Mouse (Mus musculus) forebrain, embryonic 10.5 days (tissue): ENCODE results near the gene Sepsecs. TPM values are rescaled to one million over a fixed set of nuclear protein-coding genes. Genes with fewer than 3 reads are reported as not detected.

ENCODE experiments used
- DNase-seq: peaks from one replicate; pipeline ENCODE4 v3.0.0-alpha.2; 2017; ENCODE audit warnings: low spot score; ENCODE audit errors: extremely low spot score
- H3K27ac ChIP-seq: fragments of 300-500 bp; sonication (generic); 2 replicates; pipeline ENCODE4 v1.5.1; 2016; ENCODE audit warnings: mild to moderate bottlenecking
- H3K27me3 ChIP-seq: fragments of 300-500 bp; sonication (generic); 2 replicates; pipeline ENCODE4 v1.6.1; 2016; ENCODE audit warnings: mild to moderate bottlenecking; ENCODE audit not compliant: poor library complexity, severe bottlenecking
- H3K36me3 ChIP-seq: fragments of 300-500 bp; sonication (generic); replicated peaks from 2 replicates; pipeline ENCODE4 v1.6.1; 2016; ENCODE audit warnings: mild to moderate bottlenecking, moderate library complexity
- H3K4me1 ChIP-seq: fragments of 300-500 bp; sonication (generic); 2 replicates; pipeline ENCODE4 v1.6.1; 2016
- H3K4me3 ChIP-seq: fragments of 300-500 bp; sonication (generic); 2 replicates; pipeline ENCODE4 v1.5.1; 2016; ENCODE audit warnings: mild to moderate bottlenecking, moderate library complexity
- H3K9me3 ChIP-seq: fragments of 300-500 bp; sonication (generic); 2 replicates; pipeline ENCODE4 v1.6.1; 2016; ENCODE audit warnings: mild to moderate bottlenecking, moderate library complexity
- whole genome bisulfite sequencing: fragments of 180-500 bp; shearing (Covaris S2); methylation state at CpG from one replicate; pipeline ENCODE4 v1.1.7; 2016; 5-methylcytosine and 5-hydroxymethylcytosine counted together
- polyA plus RNA-seq: library from polyadenylated mRNA; unstranded; fragments of >200 nt; fragmentation: Nextera tagmentation; extraction: Ambion mirVana; gene quantifications from 2 replicates; pipeline ENCODE4 v1.2.1, GENCODE M21; 2016

Gene Sepsecs
- polyA plus RNA-seq, 1 experiment from 2014 or later, result 8.7 TPM

DNA sequence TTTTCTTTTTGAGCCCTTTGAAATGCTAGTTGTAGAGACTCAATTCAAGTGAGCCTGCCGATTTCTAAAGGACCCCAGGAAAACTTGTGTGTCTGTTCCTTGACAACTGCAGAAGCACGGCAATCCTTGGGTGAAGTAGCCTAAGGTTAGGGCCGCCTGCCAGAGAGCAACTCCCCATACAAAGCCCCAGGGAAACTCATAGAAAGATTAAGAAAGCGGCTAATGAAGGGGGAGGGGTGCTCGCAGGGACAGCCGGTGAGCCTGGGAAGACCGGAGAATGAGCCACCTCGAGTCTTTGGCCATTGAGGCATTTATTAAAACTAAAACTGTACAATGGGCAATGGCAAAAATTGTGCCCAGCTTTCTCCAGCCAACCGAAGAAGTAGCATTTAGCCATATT is 3.8 kb upstream of the Sepsecs start:
- 0 out of 2 replicates have a peak overlapping the region, but pooled peaks have one; percentile 15 for H3K27ac ChIP-seq

DNA sequence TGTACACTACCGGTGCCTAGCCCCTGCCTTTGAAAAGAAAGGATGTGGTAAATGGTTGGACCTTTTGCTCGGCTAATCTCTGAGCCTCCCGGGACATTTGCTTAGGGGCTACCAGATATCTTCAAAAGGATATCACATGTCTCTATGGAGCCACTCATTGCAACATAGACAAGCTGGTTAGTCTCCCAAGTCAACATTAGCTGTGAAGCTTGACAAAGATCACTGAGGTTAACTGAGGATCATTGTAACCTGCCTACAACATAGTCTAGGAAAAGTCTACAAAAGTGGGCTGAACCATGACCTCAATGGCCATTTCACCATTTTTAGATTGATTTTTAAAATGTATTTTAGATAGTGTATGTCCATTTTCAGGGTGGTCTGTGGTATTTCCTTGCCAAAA is 1.2 kb upstream of the Sepsecs start:
- Histone ChIP-seq H3K27me3 (peaks cover 4% of the 10 kb centered on the region; the same call in 1 of the 2 replicates), H3K27ac (no peak overlapping the region), H3K36me3 (0 out of 2 replicates have a peak, but pooled peaks cover 2% of the 10 kb centered on the region), H3K4me1 (peaks cover 33% of the 10 kb centered on the region), H3K4me3 (no peak overlapping the region), H3K9me3 (no peaks in the 10 kb centered on the region)
- DNase-seq, result no peak
- 56% methylated on average over 3 of the region's 3 CpGs for WGBS

More for the DNA sequence above, 3.8 kb upstream of the Sepsecs start:
- Histone ChIP-seq H3K4me1 (peaks cover 31% of the 10 kb centered on the region), H3K4me3 (no peak overlapping the region), H3K9me3 (no peaks in the 10 kb centered on the region), H3K36me3 (no peaks in the 10 kb centered on the region), H3K27me3 (peaks cover 4% of the 10 kb centered on the region; the same call in 1 of the 2 replicates)
- WGBS, result 20% methylated on average over 9 of the region's 9 CpGs
- DNase-seq, result no peak

DNA sequence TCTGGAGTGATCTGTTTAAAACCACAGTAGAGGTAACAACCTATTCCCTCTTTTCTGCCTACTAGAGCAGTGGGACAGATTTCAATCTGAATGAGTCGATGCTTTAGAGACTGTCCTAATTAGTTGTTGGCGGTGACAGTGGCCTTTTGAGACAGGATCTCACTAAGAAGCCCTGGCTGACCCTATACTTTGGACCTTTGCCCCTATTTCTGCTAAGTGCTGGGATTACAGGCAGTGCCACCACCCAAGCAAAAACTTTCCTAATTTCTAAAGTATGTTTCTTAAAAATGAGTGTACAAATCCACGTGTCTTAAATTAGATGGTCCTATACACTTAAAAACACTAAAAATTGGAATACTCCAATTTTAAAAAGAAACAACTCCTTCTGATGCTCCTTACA is 2.7 kb downstream of the Sepsecs start:
- no peak for DNase-seq
- Histone ChIP-seq H3K4me3 (no peak overlapping the region), H3K9me3 (no peaks in the 10 kb centered on the region), H3K36me3 (peaks cover 28% of the 10 kb centered on the region), H3K27ac (no peak overlapping the region), H3K27me3 (peaks cover 4% of the 10 kb centered on the region; the same call in 1 of the 2 replicates), H3K4me1 (peaks cover 9% of the 10 kb centered on the region)
- WGBS, result 84% methylated on average over 3 of the region's 3 CpGs

DNA sequence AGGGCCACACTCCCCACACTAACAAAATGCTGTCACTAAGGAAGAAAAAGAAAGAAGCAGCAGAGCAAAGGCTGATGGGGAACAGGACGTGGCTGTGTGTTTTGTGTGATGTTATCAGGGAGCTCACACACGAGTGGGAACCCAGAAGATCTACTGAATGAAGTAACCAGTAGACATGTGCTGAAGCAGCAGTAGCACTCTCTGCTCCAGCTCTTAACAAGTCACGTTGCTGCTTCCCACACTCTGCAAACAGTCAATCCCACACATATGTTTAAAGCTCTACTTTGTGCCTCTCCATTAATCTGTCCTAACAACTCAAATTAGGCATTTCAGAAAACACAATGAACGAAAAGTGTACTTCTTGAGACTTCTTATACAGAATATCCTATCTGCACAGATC is 11.6 kb downstream of the Sepsecs start:
- Histone ChIP-seq H3K27me3 (no peaks in the 10 kb centered on the region), H3K9me3 (no peaks in the 10 kb centered on the region), H3K27ac (no peak overlapping the region), H3K4me1 (no peaks in the 10 kb centered on the region), H3K4me3 (no peak overlapping the region), H3K36me3 (peaks cover 51% of the 10 kb centered on the region)
- DNase-seq, result no peak
- WGBS, result 85% methylated on average over 4 of the region's 4 CpGs

GRCm38 (mm10) chr5:52657336-52657735 is 12.2 kb downstream of the Sepsecs start:
- 93% methylated on average over 5 of the region's 5 CpGs for WGBS
- H3K36me3 ChIP-seq, result peaks cover 53% of the 10 kb centered on the region
- DNase-seq, result no peak
- no peaks in the 10 kb centered on the region for H3K27me3 ChIP-seq
- no peaks in the 10 kb centered on the region for H3K9me3 ChIP-seq
- H3K4me1 ChIP-seq, result no peaks in the 10 kb centered on the region
- H3K4me3 ChIP-seq, result no peak overlapping the region
- no peak overlapping the region for H3K27ac ChIP-seq

DNA sequence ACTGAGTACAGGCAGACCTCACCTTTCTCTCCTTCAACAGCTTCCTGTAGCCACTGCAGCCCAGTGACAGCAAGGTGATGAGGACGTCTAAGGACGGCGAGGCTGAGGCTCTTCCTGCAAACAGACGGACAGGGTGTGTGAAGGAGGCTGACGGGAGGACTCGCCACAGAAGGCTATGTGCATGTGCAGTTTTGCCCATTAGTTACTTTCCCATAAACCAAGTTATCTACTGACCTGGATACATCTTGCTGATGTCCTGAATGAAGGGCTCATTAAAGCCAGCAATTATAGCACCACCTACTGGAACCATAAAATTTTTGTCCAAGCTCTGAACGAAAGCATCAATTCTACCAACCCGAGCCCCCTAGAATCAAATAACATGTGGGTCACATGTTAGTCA is 13.5 kb downstream of the Sepsecs start:
- no peak overlapping the region for H3K4me3 ChIP-seq
- H3K4me1 ChIP-seq, result no peaks in the 10 kb centered on the region
- H3K36me3 ChIP-seq, result peaks cover 53% of the 10 kb centered on the region
- DNase-seq, result no peak
- no peaks in the 10 kb centered on the region for H3K27me3 ChIP-seq
- H3K27ac ChIP-seq, result no peak overlapping the region
- 82% methylated on average over 8 of the region's 8 CpGs for WGBS
- H3K9me3 ChIP-seq, result no peaks in the 10 kb centered on the region

GRCm38 (mm10) chr5:52654961-52655360 is 14.5 kb downstream of the Sepsecs start:
- H3K4me1 ChIP-seq, result no peaks in the 10 kb centered on the region
- no peak for DNase-seq
- H3K27ac ChIP-seq, result no peak overlapping the region
- 97% methylated on average over 5 of the region's 5 CpGs for WGBS
- no peaks in the 10 kb centered on the region for H3K9me3 ChIP-seq
- H3K27me3 ChIP-seq, result no peaks in the 10 kb centered on the region
- H3K4me3 ChIP-seq, result no peak overlapping the region
- H3K36me3 ChIP-seq, result peaks cover 46% of the 10 kb centered on the region

GRCm38 (mm10) chr5:52652606-52653005 is 16.9 kb downstream of the Sepsecs start:
- H3K4me1 ChIP-seq, result no peaks in the 10 kb centered on the region
- H3K36me3 ChIP-seq, result peaks cover 38% of the 10 kb centered on the region
- no peaks in the 10 kb centered on the region for H3K27me3 ChIP-seq
- no peaks in the 10 kb centered on the region for H3K9me3 ChIP-seq
- no peak overlapping the region for H3K4me3 ChIP-seq
- DNase-seq, result no peak
- 95% methylated on average over 7 of the region's 7 CpGs for WGBS
- no peak overlapping the region for H3K27ac ChIP-seq

- Histone ChIP-seq H3K27me3 (no peaks in the 10 kb centered on the region), H3K9me3 (no peaks in the 10 kb centered on the region), H3K36me3 (peaks cover 38% of the 10 kb centered on the region), H3K27ac (no peak overlapping the region), H3K4me1 (no peaks in the 10 kb centered on the region), H3K4me3 (no peak overlapping the region)
- no peak for DNase-seq
- WGBS, result 88% methylated on average over 1 of the region's 1 CpGs
Measured at GRCm38 (mm10) chr5:52652086-52652485, 17.4 kb downstream of the Sepsecs start.

DNA sequence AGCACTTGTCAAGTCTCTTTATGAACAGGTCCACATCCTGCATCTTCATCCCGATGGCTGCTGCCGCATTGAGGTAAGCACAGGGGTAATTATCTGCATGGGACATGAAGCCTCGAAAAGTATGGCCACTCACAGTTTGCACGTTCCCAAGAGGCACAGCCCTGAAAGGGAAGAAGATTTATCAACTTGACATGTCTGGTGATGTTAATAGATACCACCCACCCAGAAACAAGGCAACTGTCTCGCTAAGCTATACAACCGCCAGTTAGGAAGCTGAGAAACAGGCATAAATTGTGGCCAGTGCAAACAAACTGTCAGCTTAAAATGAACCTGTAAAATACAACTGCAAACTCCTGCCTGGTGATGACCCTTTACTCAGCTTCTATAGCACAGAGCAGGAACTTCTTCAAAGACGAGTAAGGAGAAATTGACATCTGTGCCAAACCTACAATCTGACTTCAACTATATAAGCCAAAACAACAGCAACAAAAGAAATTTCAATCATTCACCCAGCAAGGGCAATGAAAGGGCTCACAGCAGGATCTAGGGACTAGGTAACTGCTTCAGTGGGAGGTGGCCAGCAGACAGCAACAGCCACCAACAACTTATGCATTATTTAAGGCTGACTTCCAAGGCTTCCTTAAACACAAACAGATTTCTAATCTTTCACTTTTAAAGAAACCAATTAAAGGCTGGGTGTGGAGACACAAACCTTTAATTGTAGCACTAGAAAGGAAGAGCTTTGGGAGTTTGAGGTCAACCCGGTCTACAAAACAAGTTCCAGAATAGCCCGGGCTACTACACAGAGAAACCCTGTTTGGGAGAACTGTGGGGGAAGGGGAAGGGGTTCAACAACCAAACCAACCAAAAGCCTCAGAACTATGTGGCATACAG is 25.3 kb downstream of the Sepsecs start:
- H3K36me3 ChIP-seq, result peaks cover 62% of the 10 kb centered on the region
- H3K4me1 ChIP-seq, result no peaks in the 10 kb centered on the region
- DNase-seq, result no peak
- WGBS, result 74% methylated on average over 9 of the region's 9 CpGs
- H3K27ac ChIP-seq, result no peak overlapping the region
- H3K27me3 ChIP-seq, result no peaks in the 10 kb centered on the region
- H3K9me3 ChIP-seq, result no peaks in the 10 kb centered on the region
- H3K4me3 ChIP-seq, result no peak overlapping the region

GRCm38 (mm10) chr5:52641736-52642135 is 27.8 kb downstream of the Sepsecs start:
- Histone ChIP-seq H3K4me3 (no peak overlapping the region), H3K4me1 (no peaks in the 10 kb centered on the region), H3K36me3 (peaks cover 55% of the 10 kb centered on the region), H3K27me3 (no peaks in the 10 kb centered on the region), H3K9me3 (no peaks in the 10 kb centered on the region), H3K27ac (no peak overlapping the region)
- 96% methylated on average over 6 of the region's 6 CpGs for WGBS
- no peak for DNase-seq

GRCm38 (mm10) chr5:52638916-52639315 is 30.6 kb downstream of the Sepsecs start:
- Histone ChIP-seq H3K27me3 (no peaks in the 10 kb centered on the region), H3K36me3 (peaks cover 27% of the 10 kb centered on the region), H3K9me3 (no peaks in the 10 kb centered on the region), H3K4me1 (no peaks in the 10 kb centered on the region), H3K27ac (no peak overlapping the region), H3K4me3 (no peak overlapping the region)
- DNase-seq, result no peak
- 90% methylated on average over 8 of the region's 8 CpGs for WGBS

- Histone ChIP-seq H3K9me3 (no peaks in the 10 kb centered on the region), H3K4me1 (no peaks in the 10 kb centered on the region), H3K4me3 (no peak overlapping the region), H3K27ac (no peak overlapping the region), H3K36me3 (peaks cover 17% of the 10 kb centered on the region), H3K27me3 (no peaks in the 10 kb centered on the region)
- no peak for DNase-seq
- 89% methylated on average over 7 of the region's 7 CpGs for WGBS
Measured at GRCm38 (mm10) chr5:52638006-52638405, 31.5 kb downstream of the Sepsecs start.
